Mouse (Mus musculus) spleen, adult 2 months (tissue): ENCODE results near the gene Gm42906.

Experiments
- CTCF ChIP-seq: fragments of 200-500 bp; IDR thresholded peaks from 2 replicates; pipeline ENCODE4 v1.5.1; 2011; ENCODE audit warnings: mild to moderate bottlenecking, inconsistent platforms; ENCODE audit not compliant: insufficient read depth, insufficient read length, insufficient replicate concordance; ENCODE audit errors: extremely low read depth
- POLR2A ChIP-seq: fragments of 200-500 bp; IDR thresholded peaks from 2 replicates; pipeline ENCODE4 v1.6.1; 2011; ENCODE audit warnings: low read depth, low read length, inconsistent platforms

GRCm38 (mm10) chr5:151108955-151109354 lies 319.0 kb downstream of the Gm42906 start:
- TF ChIP-seq CTCF, result no peak
- TF ChIP-seq POLR2A, result no peak
